Mouse (Mus musculus) thymus, adult 2 months (tissue): Measurements from ENCODE around the gene Abca1. TPM values are rescaled to one million over a fixed set of nuclear protein-coding genes. Genes with fewer than 3 reads are reported as not detected.

Source experiments
- DNase-seq: peaks from one replicate; pipeline ENCODE4 v3.0.0; 2021
- H3K27ac ChIP-seq: fragments of 200-500 bp; 2 replicates; pipeline ENCODE4 v1.5.1; 2012; ENCODE audit warnings: low read length, control low read depth; ENCODE audit not compliant: control insufficient read depth, insufficient read depth
- H3K27me3 ChIP-seq: fragments of 200-500 bp; 2 replicates; pipeline ENCODE4 v1.6.1; 2012; ENCODE audit warnings: mild to moderate bottlenecking, low read length, moderate library complexity, mixed read lengths; ENCODE audit not compliant: control insufficient read depth, insufficient read depth
- H3K36me3 ChIP-seq: fragments of 200-500 bp; 2 replicates; pipeline ENCODE4 v1.6.1; 2012; ENCODE audit warnings: mild to moderate bottlenecking, low read length, moderate library complexity; ENCODE audit not compliant: control insufficient read depth, insufficient read depth
- H3K4me1 ChIP-seq: fragments of 200-500 bp; replicated peaks from 2 replicates; pipeline ENCODE4 v1.6.1; 2012; ENCODE audit warnings: low read length; ENCODE audit not compliant: control insufficient read depth, insufficient read depth
- H3K4me3 ChIP-seq: fragments of 200-500 bp; 2 replicates; pipeline ENCODE4 v1.5.1; 2012; ENCODE audit warnings: mild to moderate bottlenecking, low read length, control low read depth, moderate library complexity; ENCODE audit not compliant: control insufficient read depth, insufficient read depth
- CTCF ChIP-seq: fragments of 200-500 bp; IDR thresholded peaks from 2 replicates; pipeline ENCODE4 v1.5.1; 2012; ENCODE audit warnings: mild to moderate bottlenecking, control low read depth, low read length, moderate library complexity, borderline replicate concordance; ENCODE audit not compliant: control insufficient read depth, poor library complexity, insufficient read depth; ENCODE audit errors: extremely low read depth
- POLR2A ChIP-seq: fragments of 200-500 bp; IDR thresholded peaks from 2 replicates; pipeline ENCODE4 v1.6.1; 2012; ENCODE audit warnings: mild to moderate bottlenecking, low read length, control low read depth, moderate library complexity; ENCODE audit not compliant: control insufficient read depth, poor library complexity, insufficient read depth; ENCODE audit errors: extremely low read depth
- WGBS: fragments of 180-500 bp; shearing (Covaris S2); methylation state at CpG from one replicate; pipeline ENCODE4 v1.1.7; 2018; 5-methylcytosine and 5-hydroxymethylcytosine counted together
- polyA plus RNA-seq: library from polyadenylated mRNA; depleted of rRNA; stranded (reverse); fragments of >200 nt; gene quantifications from 2 replicates; pipeline ENCODE4 v1.2.3, GENCODE M21; 2012

Abca1 gene
- polyA plus RNA-seq, 1 experiment, result 15.4 TPM

GRCm38 (mm10) chr4:53062301-53063008 is 97.2 kb downstream of the Abca1 start:
- TF ChIP-seq POLR2A (no peak), CTCF (no peak)
- H3K4me3 ChIP-seq, result no peak overlapping the region
- H3K27me3 ChIP-seq, result no peaks in the 10 kb centered on the region
- H3K27ac ChIP-seq, result no peak overlapping the region
- peaks cover 36% of the 10 kb centered on the region for H3K36me3 ChIP-seq
- 96% methylated on average over 7 of the region's 7 CpGs for WGBS
- no peaks in the 10 kb centered on the region for H3K4me1 ChIP-seq
- no peak for DNase-seq

GRCm38 (mm10) chr4:53046238-53047022 is 113.3 kb downstream of the Abca1 start:
- TF ChIP-seq CTCF (no peak), POLR2A (no peak)
- Histone ChIP-seq H3K4me3 (no peak overlapping the region), H3K27me3 (no peaks in the 10 kb centered on the region), H3K36me3 (peaks cover 8% of the 10 kb centered on the region; the same call in 1 of the 2 replicates), H3K27ac (no peak overlapping the region), H3K4me1 (no peaks in the 10 kb centered on the region)
- WGBS, result 94% methylated on average over 9 of the region's 9 CpGs
- DNase-seq, result no peak

- Histone ChIP-seq H3K27me3 (no peaks in the 10 kb centered on the region), H3K27ac (no peak overlapping the region), H3K4me3 (no peak overlapping the region), H3K4me1 (no peaks in the 10 kb centered on the region), H3K36me3 (peaks cover 8% of the 10 kb centered on the region; the same call in 1 of the 2 replicates)
- WGBS, result 99% methylated on average over 7 of the region's 7 CpGs
- DNase-seq, result no peak
- TF ChIP-seq POLR2A (no peak), CTCF (no peak)
Observed at GRCm38 (mm10) chr4:53045807-53046206, 113.9 kb downstream of the Abca1 start.

GRCm38 (mm10) chr4:53043819-53044218 is 115.9 kb downstream of the Abca1 start:
- Histone ChIP-seq H3K27ac (no peak overlapping the region), H3K4me1 (no peaks in the 10 kb centered on the region), H3K4me3 (no peak overlapping the region), H3K36me3 (peaks cover 8% of the 10 kb centered on the region; the same call in 1 of the 2 replicates), H3K27me3 (no peaks in the 10 kb centered on the region)
- 98% methylated on average over 8 of the region's 8 CpGs for WGBS
- no peak for TF ChIP-seq CTCF
- TF ChIP-seq POLR2A, result no peak
- no peak for DNase-seq

GRCm38 (mm10) chr4:53030326-53030948 is 129.3 kb downstream of the Abca1 start:
- H3K4me3 ChIP-seq, result no peak overlapping the region
- 75% methylated on average over 8 of the region's 8 CpGs for WGBS
- no peak for TF ChIP-seq CTCF
- no peak for TF ChIP-seq POLR2A
- H3K27ac ChIP-seq, result no peak overlapping the region
- H3K36me3 ChIP-seq, result peaks cover 18% of the 10 kb centered on the region; the same call in 1 of the 2 replicates
- no peaks in the 10 kb centered on the region for H3K27me3 ChIP-seq
- no peaks in the 10 kb centered on the region for H3K4me1 ChIP-seq
- no peak for DNase-seq

- no peaks in the 10 kb centered on the region for H3K4me1 ChIP-seq
- no peak for DNase-seq
- TF ChIP-seq POLR2A (no peak), CTCF (no peak)
- H3K36me3 ChIP-seq, result no peaks in the 10 kb centered on the region
- H3K27ac ChIP-seq, result no peak overlapping the region
- H3K27me3 ChIP-seq, result no peaks in the 10 kb centered on the region
- no peak overlapping the region for H3K4me3 ChIP-seq
- WGBS, result 87% methylated on average over 3 of the region's 3 CpGs
Observed at GRCm38 (mm10) chr4:53027811-53028210, 131.9 kb downstream of the Abca1 start.
